Mouse (Mus musculus) midbrain, postnatal 0 days (tissue): ENCODE measurements around the gene Bard1. TPM values are rescaled to one million over a fixed set of nuclear protein-coding genes. Genes with fewer than 3 reads are reported as not detected.

Experiments used
- ATAC-seq: fragments of 200-750 bp; cut with Nextera tagmentation; 2 replicates; pipeline ENCODE4 v1.8.0; 2017; ENCODE audit warnings: moderate number of reproducible peaks, mild to moderate bottlenecking, moderate TSS enrichment, moderate library complexity; ENCODE audit not compliant: low FRiP score
- DNase-seq: peaks from one replicate; pipeline ENCODE4 v3.0.0-alpha.2; 2015; ENCODE audit warnings: low spot score
- H3K27ac ChIP-seq: fragments of 300-500 bp; sonication (generic); 2 replicates; pipeline ENCODE4 v1.5.1; 2014; ENCODE audit warnings: low read depth, mild to moderate bottlenecking, low read length, mixed read lengths
- H3K27me3 ChIP-seq: fragments of 300-500 bp; sonication (generic); 2 replicates; pipeline ENCODE4 v1.6.1; 2014; ENCODE audit warnings: low read length, control low read depth, mixed read lengths; ENCODE audit not compliant: insufficient read depth
- H3K36me3 ChIP-seq: fragments of 300-500 bp; sonication (generic); 2 replicates; pipeline ENCODE4 v1.6.1; 2014; ENCODE audit warnings: low read length, control low read depth, mixed read lengths; ENCODE audit not compliant: insufficient read depth
- H3K4me1 ChIP-seq: fragments of 300-500 bp; sonication (generic); 2 replicates; pipeline ENCODE4 v1.6.1; 2014; ENCODE audit warnings: mild to moderate bottlenecking, control low read depth, antibody characterized with exemption, low read length, mixed read lengths; ENCODE audit not compliant: insufficient read depth
- H3K4me2 ChIP-seq: fragments of 300-500 bp; sonication (generic); 2 replicates; pipeline ENCODE4 v1.6.1; 2014; ENCODE audit warnings: low read depth, mild to moderate bottlenecking, low read length, mixed read lengths; ENCODE audit not compliant: poor library complexity, severe bottlenecking
- H3K4me3 ChIP-seq: fragments of 300-500 bp; sonication (generic); 2 replicates; pipeline ENCODE4 v1.5.1; 2014; ENCODE audit warnings: low read depth, mild to moderate bottlenecking, low read length, moderate library complexity
- H3K9ac ChIP-seq: fragments of 300-500 bp; sonication (generic); replicated peaks from 2 replicates; pipeline ENCODE4 v1.6.1; 2014; ENCODE audit warnings: mild to moderate bottlenecking, low read length, moderate library complexity, mixed read lengths; ENCODE audit not compliant: poor library complexity, severe bottlenecking
- H3K9me3 ChIP-seq: fragments of 300-500 bp; sonication (generic); 2 replicates; pipeline ENCODE4 v1.6.1; 2016; ENCODE audit warnings: low read length, control low read depth
- CTCF ChIP-seq: IDR thresholded peaks from 2 replicates; pipeline ENCODE4 v1.5.1; 2016; ENCODE audit warnings: antibody characterized with exemption, mild to moderate bottlenecking
- WGBS: fragments of 180-500 bp; shearing (Covaris S2); extraction: QIAGEN DNeasy Blood & Tissue Kit; methylation state at CpG from one replicate; pipeline ENCODE4 v1.1.7; 2014; 5-methylcytosine and 5-hydroxymethylcytosine counted together
- polyA plus RNA-seq: library from polyadenylated mRNA; unstranded; fragments of >200 nt; fragmentation: Nextera tagmentation; extraction: Ambion mirVana; gene quantifications from 2 replicates; pipeline ENCODE4 v1.2.1, GENCODE M21; 2015
- total RNA-seq: library from RNA; depleted of rRNA; stranded (reverse); fragments of >200 nt; gene quantifications from 2 replicates; pipeline ENCODE4 v1.2.3, GENCODE M21; 2014

Bard1 gene
- total and polyA plus RNA-seq, 2 experiments from 2014 or later, result 0.37 to 1.8 TPM

GRCm38 (mm10) chr1:71106127-71106526 is 3.2 kb upstream of the Bard1 start:
- ATAC-seq, result no peak
- Histone ChIP-seq H3K27ac (no peak overlapping the region), H3K9ac (no peak overlapping the region), H3K36me3 (no peaks in the 10 kb centered on the region), H3K4me2 (no peak overlapping the region), H3K4me3 (no peak overlapping the region), H3K4me1 (no peaks in the 10 kb centered on the region), H3K27me3 (no peaks in the 10 kb centered on the region), H3K9me3 (no peaks in the 10 kb centered on the region)
- TF ChIP-seq CTCF, result no peak
- 95% methylated on average over 6 of the region's 6 CpGs for WGBS
- DNase-seq, result no peak

- Histone ChIP-seq H3K4me3 (no peak overlapping the region), H3K27me3 (no peaks in the 10 kb centered on the region), H3K36me3 (no peaks in the 10 kb centered on the region), H3K4me2 (no peak overlapping the region), H3K9me3 (no peaks in the 10 kb centered on the region), H3K27ac (no peak overlapping the region), H3K4me1 (no peaks in the 10 kb centered on the region), H3K9ac (no peak overlapping the region)
- TF ChIP-seq CTCF, result no peak
- DNase-seq (no peak), ATAC-seq (no peak)
- WGBS, result 91% methylated on average over 8 of the region's 8 CpGs
Observed at GRCm38 (mm10) chr1:71105724-71106123, 2.8 kb upstream of the Bard1 start.

GRCm38 (mm10) chr1:71103174-71103864 is 373 bp upstream of the Bard1 start:
- Histone ChIP-seq H3K9ac (0 out of 2 replicates have a peak overlapping the region, but pooled peaks have one; percentile 54), H3K36me3 (no peaks in the 10 kb centered on the region), H3K27ac (no peak overlapping the region), H3K27me3 (no peaks in the 10 kb centered on the region), H3K4me2 (peak overlapping the region; percentile 94), H3K4me1 (no peaks in the 10 kb centered on the region), H3K9me3 (no peaks in the 10 kb centered on the region), H3K4me3 (peak overlapping the region; percentile 83)
- no peak; the same call in 1 of the 2 replicates for ATAC-seq
- no peak for DNase-seq
- 31% methylated on average over 18 of the region's 18 CpGs for WGBS
- no peak for TF ChIP-seq CTCF

- no peak overlapping the region for H3K9ac ChIP-seq
- DNase-seq, result no peak
- no peak overlapping the region for H3K4me3 ChIP-seq
- no peaks in the 10 kb centered on the region for H3K27me3 ChIP-seq
- H3K4me2 ChIP-seq, result no peak overlapping the region
- H3K9me3 ChIP-seq, result no peaks in the 10 kb centered on the region
- no peak for TF ChIP-seq CTCF
- WGBS, result 55% methylated on average over 11 of the region's 11 CpGs
- H3K27ac ChIP-seq, result no peak overlapping the region
- H3K4me1 ChIP-seq, result no peaks in the 10 kb centered on the region
- no peaks in the 10 kb centered on the region for H3K36me3 ChIP-seq
- ATAC-seq, result no peak
Observed at GRCm38 (mm10) chr1:71101369-71101970, 1.5 kb downstream of the Bard1 start.

- Histone ChIP-seq H3K9me3 (no peaks in the 10 kb centered on the region), H3K27ac (no peak overlapping the region), H3K36me3 (no peaks in the 10 kb centered on the region), H3K27me3 (no peaks in the 10 kb centered on the region), H3K4me1 (no peaks in the 10 kb centered on the region), H3K4me2 (no peak overlapping the region), H3K4me3 (no peak overlapping the region), H3K9ac (no peak overlapping the region)
- DNase-seq (no peak), ATAC-seq (no peak)
- no peak for TF ChIP-seq CTCF
- WGBS, result 85% methylated on average over 5 of the region's 5 CpGs
Observed at GRCm38 (mm10) chr1:71100591-71101368, 2.2 kb downstream of the Bard1 start.
